Mouse (Mus musculus) CH12F3 (cell line): ENCODE results near the gene Klrk1.
"Not testable (repeated sequence)": the region's sequence is repeated elsewhere in the genome, so short reads cannot be mapped to it uniquely, and the experiment has no call there.

Source experiments
- in situ Hi-C: fragments of 300-500 bp; cut with MboI; formaldehyde crosslinking; loops from 2 replicates; pipeline ENCODE4 v1.14.3; 2020; ENCODE audit warnings: low sequenced_read_pairs

Klrk1 gene

DNA sequence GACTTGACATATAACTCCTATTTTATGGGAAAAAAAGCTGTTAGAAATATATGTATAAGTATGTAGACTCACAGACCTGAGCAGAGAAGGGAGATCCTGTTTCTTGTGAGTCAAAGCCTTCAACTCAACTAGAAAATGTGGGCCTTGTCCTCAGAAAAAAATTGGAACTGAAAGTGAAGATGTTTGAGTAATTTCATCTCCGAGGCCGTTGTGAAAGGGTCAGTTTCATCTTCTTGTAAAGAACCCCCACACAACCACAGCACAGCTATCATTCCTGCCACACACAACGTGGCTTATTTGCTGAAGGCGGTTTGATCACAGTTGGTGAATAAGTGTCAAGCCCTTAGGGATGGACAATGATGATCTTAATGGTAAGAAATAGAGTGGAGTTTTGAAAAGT, at the start of gene Klrk1:
Gene Klrk1, minus strand, starts transcription at position 130 of the 400 bp plus-strand sequence.
- in situ Hi-C loops = no loop called here

DNA sequence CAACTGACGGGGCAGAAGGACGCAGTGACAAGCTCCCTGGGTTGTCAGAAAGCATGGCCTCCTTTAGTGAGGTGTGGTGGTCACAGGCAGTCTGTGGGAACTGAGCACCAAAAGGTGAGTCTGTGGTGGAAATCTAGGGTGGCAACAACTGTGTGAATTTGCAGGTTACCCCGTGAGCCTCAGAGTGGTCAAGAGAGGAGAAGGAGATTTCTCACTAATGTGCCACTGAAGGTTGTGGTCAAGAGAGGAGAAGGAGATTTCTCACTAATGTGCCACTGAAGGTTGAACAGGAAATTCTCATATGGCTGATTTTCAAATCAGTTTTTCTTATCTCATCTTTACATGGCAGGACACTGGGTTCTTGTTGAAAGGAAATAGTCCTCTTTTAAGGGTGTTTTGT, 37.6 kb upstream of the Klrk1 start:
- in situ Hi-C loops = not testable (repeated sequence)

- in situ Hi-C loops = not testable (repeated sequence)
Measured at GRCm38 (mm10) chr6:129660589-129660988, 36.9 kb upstream of the Klrk1 start, which contains the start of gene Klrc2. TSS of gene Klrc2 (minus strand) at chr6:129660689.

DNA sequence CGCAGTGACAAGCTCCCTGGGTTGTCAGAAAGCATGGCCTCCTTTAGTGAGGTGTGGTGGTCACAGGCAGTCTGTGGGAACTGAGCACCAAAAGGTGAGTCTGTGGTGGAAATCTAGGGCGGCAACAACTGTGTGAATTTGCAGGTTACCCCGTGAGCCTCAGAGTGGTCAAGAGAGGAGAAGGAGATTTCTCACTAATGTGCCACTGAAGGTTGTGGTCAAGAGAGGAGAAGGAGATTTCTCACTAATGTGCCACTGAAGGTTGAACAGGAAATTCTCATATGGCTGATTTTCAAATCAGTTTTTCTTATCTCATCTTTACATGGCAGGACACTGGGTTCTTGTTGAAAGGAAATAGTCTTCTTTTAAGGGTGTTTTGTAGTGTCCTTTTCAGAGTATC, 20.4 kb upstream of the Klrk1 start:
- in situ Hi-C loops = not testable (repeated sequence)

GRCm38 (mm10) chr6:129643237-129643636, 19.6 kb upstream of the Klrk1 start, which contains the start of gene Klrc3:
TSS of gene Klrc3 (minus strand) at chr6:129643337.
- in situ Hi-C loops = not testable (repeated sequence)

- in situ Hi-C loops = not testable (repeated sequence)
Measured at GRCm38 (mm10) chr6:129631046-129631445, 7.4 kb upstream of the Klrk1 start.

GRCm38 (mm10) chr6:129608372-129608771, 15.3 kb downstream of the Klrk1 start:
- in situ Hi-C loops = no loop called here

- in situ Hi-C loops = loop anchor here (25.0 kb wide), 1 partner anchor 1771 kb away; the partner anchor contains the start of gene Styk1
Measured at GRCm38 (mm10) chr6:129591508-129591907, 32.2 kb downstream of the Klrk1 start, which contains the start of gene Klrd1. TSS of gene Klrd1 (plus strand) at chr6:129591782.

GRCm38 (mm10) chr6:129583014-129583413, 40.6 kb downstream of the Klrk1 start:
- in situ Hi-C loops = loop anchor here (25.0 kb wide), 1 partner anchor 1779 kb away; the partner anchor contains the start of gene Styk1

DNA sequence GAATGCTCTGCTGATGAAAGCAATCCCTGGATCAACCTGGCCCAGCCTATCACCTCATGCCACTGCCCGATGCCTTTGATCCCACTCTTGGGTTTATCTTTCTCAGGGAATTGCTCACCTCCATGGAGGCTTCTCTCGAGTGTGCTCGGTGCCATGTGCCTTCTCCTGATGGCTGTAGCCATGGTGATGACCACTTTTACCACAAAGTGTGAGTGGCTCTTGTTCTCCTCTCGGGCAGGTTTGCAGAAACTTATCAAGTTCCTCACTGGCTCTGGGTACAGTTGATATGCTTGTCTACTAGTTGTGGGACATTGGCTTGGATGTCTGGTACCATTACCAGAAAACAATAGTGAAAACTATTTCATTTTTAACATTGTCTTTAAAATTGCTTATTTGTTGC, 41.8 kb downstream of the Klrk1 start:
- in situ Hi-C loops = loop anchor here (25.0 kb wide), 1 partner anchor 1780 kb away; the partner anchor contains the start of gene Styk1

- in situ Hi-C loops = loop anchor here (25.0 kb wide), 1 partner anchor 1781 kb away; the partner anchor contains the start of gene Styk1
Measured at GRCm38 (mm10) chr6:129581274-129581673, 42.4 kb downstream of the Klrk1 start.

DNA sequence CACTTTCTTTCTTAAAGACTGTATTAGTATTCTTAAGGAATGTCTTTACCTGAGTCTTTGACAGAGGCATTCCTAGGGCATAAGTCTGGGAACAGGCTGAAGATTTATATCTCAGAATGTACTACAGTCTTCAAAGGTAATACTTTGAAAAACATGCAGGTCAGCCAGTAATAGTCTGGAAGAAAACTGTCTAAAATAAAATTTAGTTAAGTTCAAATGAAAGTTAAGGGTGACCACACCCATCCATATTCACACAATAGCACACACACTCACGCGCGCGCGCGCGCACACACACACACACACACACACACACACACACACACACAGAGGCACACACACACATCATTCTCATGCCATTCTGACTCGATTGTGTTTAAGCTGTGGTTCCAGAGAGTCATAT, 46.1 kb downstream of the Klrk1 start, which contains the start of gene Klre1:
Gene Klre1, plus strand, starts transcription at position 301 of the 400 bp plus-strand sequence.
- in situ Hi-C loops = loop anchor here (25.0 kb wide), 1 partner anchor 1785 kb away; the partner anchor contains the start of gene Styk1

- in situ Hi-C loops = loop anchor here (25.0 kb wide), 1 partner anchor 1787 kb away; the partner anchor contains the start of gene Styk1
Measured at GRCm38 (mm10) chr6:129575315-129575714, 48.3 kb downstream of the Klrk1 start.

- in situ Hi-C loops = no loop called here
Measured at GRCm38 (mm10) chr6:129565257-129565656, 58.4 kb downstream of the Klrk1 start.
